Mouse (Mus musculus) telencephalon, adult 2 months (tissue): ENCODE data around the gene Hyal1.
"Not testable (repeated sequence)": the region's sequence is repeated elsewhere in the genome, so short reads cannot be mapped to it uniquely, and the experiment has no call there.

Source experiments
- DNase-seq: peaks from one replicate; pipeline ENCODE4 v3.0.0-alpha.2; 2011; ENCODE audit warnings: low read depth, low spot score

The Hyal1 gene

GRCm38 (mm10) chr9:107550491-107551116 is 26.1 kb upstream of the Hyal1 start:
- DNase-seq: no peak

GRCm38 (mm10) chr9:107551117-107551889 is 25.4 kb upstream of the Hyal1 start, which contains the start of gene Rassf1:
Gene Rassf1, plus strand, starts transcription at chr9:107551555.
- DNase-seq: no peak

- DNase-seq: no peak
Measured at GRCm38 (mm10) chr9:107551890-107552355, 24.8 kb upstream of the Hyal1 start.

- DNase-seq: no peak
Measured at GRCm38 (mm10) chr9:107552690-107553393, 23.9 kb upstream of the Hyal1 start.

GRCm38 (mm10) chr9:107553541-107554318 is 23.0 kb upstream of the Hyal1 start:
- no peak for DNase-seq

GRCm38 (mm10) chr9:107554319-107554825 is 22.4 kb upstream of the Hyal1 start:
- peak; percentile 98 for DNase-seq

GRCm38 (mm10) chr9:107555031-107555457 is 21.7 kb upstream of the Hyal1 start:
- no peak for DNase-seq

GRCm38 (mm10) chr9:107555701-107556100 is 21.0 kb upstream of the Hyal1 start:
- no peak for DNase-seq

GRCm38 (mm10) chr9:107556346-107556745 is 20.4 kb upstream of the Hyal1 start:
- no peak for DNase-seq

GRCm38 (mm10) chr9:107563029-107563581 is 13.6 kb upstream of the Hyal1 start, which contains the start of gene Tusc2:
Gene Tusc2, plus strand, starts transcription at chr9:107563255.
- DNase-seq: peak; percentile 97

- not testable (repeated sequence) for DNase-seq
Measured at GRCm38 (mm10) chr9:107565556-107565955, 11.2 kb upstream of the Hyal1 start.

- DNase-seq: no peak
Measured at GRCm38 (mm10) chr9:107566041-107566709, 10.6 kb upstream of the Hyal1 start.

GRCm38 (mm10) chr9:107566855-107567254 is 9.9 kb upstream of the Hyal1 start:
- no peak for DNase-seq

GRCm38 (mm10) chr9:107567702-107568319 is 8.9 kb upstream of the Hyal1 start, which contains the start of gene Hyal2:
Gene Hyal2, plus strand, starts transcription at chr9:107567945.
- DNase-seq: no peak

GRCm38 (mm10) chr9:107568331-107569261 is 8.1 kb upstream of the Hyal1 start:
- DNase-seq: peak; percentile 76

- DNase-seq: no peak
Measured at GRCm38 (mm10) chr9:107569270-107569669, 7.5 kb upstream of the Hyal1 start.

GRCm38 (mm10) chr9:107570016-107570415 is 6.7 kb upstream of the Hyal1 start:
- DNase-seq: no peak

GRCm38 (mm10) chr9:107570845-107571244 is 5.9 kb upstream of the Hyal1 start:
- DNase-seq: no peak
